Mouse (Mus musculus): ENCODE data around the gene Npsr1. TPM values are rescaled to one million over a fixed set of nuclear protein-coding genes. Genes with fewer than 3 reads are reported as not detected.

The Npsr1 gene
- polyA plus RNA-seq (2016; fragmentation: Nextera tagmentation; extraction: Ambion mirVana) = not detected in 2 replicates

- no peak within 1 kb of the TSS for H3K27ac ChIP-seq (replicated peaks)
- no peaks in the 10 kb centered on the region for H3K27me3 ChIP-seq (replicated peaks; ENCODE audit: low read depth, poor library complexity, severe bottlenecking)
- no peak within 1 kb of the TSS for H3K4me3 ChIP-seq
- no peaks in the 10 kb centered on the region for H3K4me1 ChIP-seq
- H3K9me3 ChIP-seq = no peaks in the 10 kb centered on the region
- WGBS = 65% methylated on average over 7 of the region's 7 CpGs
- no peaks in the 10 kb centered on the region for H3K36me3 ChIP-seq (replicated peaks)
- DNase-seq (ENCODE audit: low spot score) = no peak
These were observed at the start of gene Npsr1 for GRCm38 (mm10) chr9:24097696-24098095. Gene Npsr1, plus strand, starts transcription at chr9:24097996.

- no peak for DNase-seq (ENCODE audit: low spot score)
- Histone ChIP-seq H3K27me3 (replicated peaks; ENCODE audit: low read depth, poor library complexity, severe bottlenecking) (no peaks in the 10 kb centered on the region), H3K4me3 (no peak overlapping the region), H3K27ac (replicated peaks) (no peak overlapping the region), H3K9me3 (no peaks in the 10 kb centered on the region), H3K4me1 (no peaks in the 10 kb centered on the region), H3K36me3 (replicated peaks) (no peaks in the 10 kb centered on the region)
These were observed 46.3 kb upstream of the Npsr1 start for GRCm38 (mm10) chr9:24051538-24051937.

DNA sequence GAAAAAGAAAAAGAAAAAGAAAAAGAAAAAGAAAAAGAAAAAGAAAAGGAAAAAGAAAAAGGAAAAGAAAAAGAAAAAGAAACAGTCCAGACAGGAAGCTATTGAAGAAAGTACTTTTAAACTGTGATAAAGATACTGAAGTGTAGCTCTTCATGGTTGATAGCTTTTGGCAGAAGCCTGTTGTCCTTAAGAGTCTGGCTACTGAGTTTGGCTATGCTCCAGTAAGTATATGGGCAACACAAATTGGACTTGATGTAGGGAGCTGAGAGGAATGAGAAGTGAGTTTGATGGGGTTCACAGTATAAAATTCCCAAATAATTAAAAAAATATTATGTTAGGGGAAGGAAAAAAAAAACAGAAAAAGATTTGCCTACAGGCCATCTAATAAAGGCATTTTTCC lies 34.5 kb upstream of the Npsr1 start:
- no peak for DNase-seq (ENCODE audit: low spot score)
- Histone ChIP-seq H3K36me3 (replicated peaks) (no peaks in the 10 kb centered on the region), H3K27ac (replicated peaks) (no peak overlapping the region), H3K27me3 (replicated peaks; ENCODE audit: low read depth, poor library complexity, severe bottlenecking) (no peaks in the 10 kb centered on the region), H3K4me3 (no peak overlapping the region), H3K4me1 (no peaks in the 10 kb centered on the region), H3K9me3 (no peaks in the 10 kb centered on the region)

DNA sequence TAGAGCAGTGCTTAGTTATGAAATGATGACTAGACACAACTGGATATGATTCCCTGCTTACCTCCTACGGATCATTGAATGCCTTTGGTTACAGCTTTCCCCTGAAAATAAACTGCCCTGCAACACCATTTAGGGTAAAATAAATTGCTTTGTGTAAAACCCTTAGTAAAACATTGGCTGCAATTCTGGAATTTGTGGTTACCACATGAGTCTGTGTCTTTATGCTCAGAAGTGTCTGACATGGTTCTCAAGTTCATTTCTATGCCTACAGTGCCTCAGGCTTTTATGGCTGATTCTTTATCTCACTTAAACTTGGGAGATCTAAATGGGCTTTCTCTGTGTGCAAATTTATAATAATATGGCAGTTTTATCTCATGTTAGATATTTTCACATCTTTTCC lies 26.1 kb upstream of the Npsr1 start:
- WGBS = 89% methylated on average over 1 of the region's 1 CpGs
- no peak overlapping the region for H3K27ac ChIP-seq (replicated peaks)
- H3K36me3 ChIP-seq (replicated peaks) = no peaks in the 10 kb centered on the region
- no peak overlapping the region for H3K4me3 ChIP-seq
- no peak for DNase-seq (ENCODE audit: low spot score)
- no peaks in the 10 kb centered on the region for H3K27me3 ChIP-seq (replicated peaks; ENCODE audit: low read depth, poor library complexity, severe bottlenecking)
- no peaks in the 10 kb centered on the region for H3K9me3 ChIP-seq
- no peaks in the 10 kb centered on the region for H3K4me1 ChIP-seq

DNA sequence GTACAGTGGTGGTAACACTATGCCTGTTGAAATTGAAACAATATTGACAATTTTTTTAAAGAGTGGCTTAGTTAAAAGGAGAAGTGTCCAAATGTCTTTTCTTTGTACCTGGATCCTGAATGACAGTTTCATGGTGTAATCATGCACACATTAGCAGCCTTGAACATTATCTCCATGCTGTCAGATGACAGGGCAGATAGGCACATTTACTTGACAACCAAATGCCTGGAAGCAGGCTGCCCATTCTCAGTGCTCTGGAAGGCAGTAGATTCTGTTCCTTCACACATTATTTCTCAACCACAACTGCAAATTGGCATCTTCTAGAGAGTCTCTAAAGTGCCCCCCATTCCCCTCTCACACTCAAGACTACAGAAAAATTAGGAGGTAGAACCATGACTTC lies 20.2 kb upstream of the Npsr1 start:
- no peak overlapping the region for H3K27ac ChIP-seq (replicated peaks)
- H3K4me3 ChIP-seq = no peak overlapping the region
- no peaks in the 10 kb centered on the region for H3K27me3 ChIP-seq (replicated peaks; ENCODE audit: low read depth, poor library complexity, severe bottlenecking)
- no peaks in the 10 kb centered on the region for H3K36me3 ChIP-seq (replicated peaks)
- H3K9me3 ChIP-seq = no peaks in the 10 kb centered on the region
- no peak for DNase-seq (ENCODE audit: low spot score)
- no peaks in the 10 kb centered on the region for H3K4me1 ChIP-seq

DNA sequence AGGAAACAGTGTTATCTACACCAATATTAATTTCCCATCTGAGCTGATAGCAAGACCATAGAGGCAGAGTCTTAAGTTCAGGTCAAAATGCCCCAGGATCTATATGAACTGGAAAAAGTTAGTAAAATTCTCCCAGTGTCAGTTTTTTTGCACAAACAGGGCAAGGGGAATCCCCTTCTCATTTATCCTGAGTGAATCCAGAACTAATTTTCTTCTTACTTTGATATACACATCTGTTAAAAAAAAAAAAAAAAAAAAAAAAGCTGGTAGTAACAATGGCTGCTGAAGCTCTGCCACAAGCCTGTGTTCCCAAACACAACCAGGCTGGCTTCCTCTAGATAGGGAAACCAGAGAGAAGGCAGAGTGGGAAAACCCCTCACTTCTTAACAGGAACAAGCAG lies 5.9 kb upstream of the Npsr1 start:
- no peak for DNase-seq (ENCODE audit: low spot score)
- no peaks in the 10 kb centered on the region for H3K27me3 ChIP-seq (replicated peaks; ENCODE audit: low read depth, poor library complexity, severe bottlenecking)

DNA sequence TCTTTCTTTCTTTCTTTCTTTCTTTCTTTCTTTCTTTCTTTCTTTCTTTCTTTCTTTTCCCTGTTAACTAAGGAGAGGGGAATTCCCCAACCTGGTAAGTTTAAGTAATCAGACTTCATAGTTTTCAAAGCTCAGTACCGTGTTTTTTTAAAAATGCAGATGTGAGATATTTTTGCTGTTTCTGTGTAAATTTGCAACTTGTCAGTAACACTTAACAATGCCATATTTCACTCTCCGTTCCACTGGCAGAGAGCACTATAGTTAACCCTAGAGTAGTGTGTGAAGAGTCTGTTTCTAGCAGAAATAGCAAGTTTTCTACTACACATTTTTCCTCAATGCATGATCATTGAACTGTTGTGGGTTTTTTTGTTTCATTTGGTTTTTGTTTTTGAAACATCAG lies 730 bp downstream of the Npsr1 start:
- Histone ChIP-seq H3K4me1 (no peaks in the 10 kb centered on the region), H3K27me3 (replicated peaks; ENCODE audit: low read depth, poor library complexity, severe bottlenecking) (no peaks in the 10 kb centered on the region), H3K36me3 (replicated peaks) (no peaks in the 10 kb centered on the region), H3K9me3 (no peaks in the 10 kb centered on the region), H3K4me3 (no peak overlapping the region), H3K27ac (replicated peaks) (no peak overlapping the region)
- no peak for DNase-seq (ENCODE audit: low spot score)
- whole genome bisulfite sequencing = 84% methylated on average over 2 of the region's 2 CpGs

More for the DNA sequence above, 5.9 kb upstream of the Npsr1 start:
- H3K27ac ChIP-seq (replicated peaks) = no peak overlapping the region
- H3K9me3 ChIP-seq = no peaks in the 10 kb centered on the region
- no peaks in the 10 kb centered on the region for H3K36me3 ChIP-seq (replicated peaks)
- no peak overlapping the region for H3K4me3 ChIP-seq
- H3K4me1 ChIP-seq = no peaks in the 10 kb centered on the region

- Histone ChIP-seq H3K36me3 (replicated peaks) (no peaks in the 10 kb centered on the region), H3K4me1 (no peaks in the 10 kb centered on the region), H3K27me3 (replicated peaks; ENCODE audit: low read depth, poor library complexity, severe bottlenecking) (no peaks in the 10 kb centered on the region), H3K4me3 (no peak overlapping the region), H3K27ac (replicated peaks) (no peak overlapping the region), H3K9me3 (no peaks in the 10 kb centered on the region)
- no peak for DNase-seq (ENCODE audit: low spot score)
- WGBS = 75% methylated on average over 4 of the region's 4 CpGs
These were observed 1.8 kb downstream of the Npsr1 start for GRCm38 (mm10) chr9:24099631-24100030.

GRCm38 (mm10) chr9:24119423-24119822 lies 21.6 kb downstream of the Npsr1 start:
- no peaks in the 10 kb centered on the region for H3K27me3 ChIP-seq (replicated peaks; ENCODE audit: low read depth, poor library complexity, severe bottlenecking)
- 54% methylated on average over 4 of the region's 4 CpGs for WGBS
- no peak overlapping the region for H3K4me3 ChIP-seq
- H3K9me3 ChIP-seq = no peaks in the 10 kb centered on the region
- H3K36me3 ChIP-seq (replicated peaks) = no peaks in the 10 kb centered on the region
- no peaks in the 10 kb centered on the region for H3K4me1 ChIP-seq
- H3K27ac ChIP-seq (replicated peaks) = no peak overlapping the region
- peak; percentile 29 for DNase-seq (ENCODE audit: low spot score)

- Histone ChIP-seq H3K9me3 (no peaks in the 10 kb centered on the region), H3K4me1 (no peaks in the 10 kb centered on the region), H3K27ac (replicated peaks) (no peak overlapping the region), H3K27me3 (replicated peaks; ENCODE audit: low read depth, poor library complexity, severe bottlenecking) (no peaks in the 10 kb centered on the region), H3K4me3 (no peak overlapping the region), H3K36me3 (replicated peaks) (no peaks in the 10 kb centered on the region)
- DNase-seq (ENCODE audit: low spot score) = no peak
- whole genome bisulfite sequencing = 93% methylated on average over 1 of the region's 1 CpGs
These were observed 35.3 kb downstream of the Npsr1 start for GRCm38 (mm10) chr9:24133142-24133541.

DNA sequence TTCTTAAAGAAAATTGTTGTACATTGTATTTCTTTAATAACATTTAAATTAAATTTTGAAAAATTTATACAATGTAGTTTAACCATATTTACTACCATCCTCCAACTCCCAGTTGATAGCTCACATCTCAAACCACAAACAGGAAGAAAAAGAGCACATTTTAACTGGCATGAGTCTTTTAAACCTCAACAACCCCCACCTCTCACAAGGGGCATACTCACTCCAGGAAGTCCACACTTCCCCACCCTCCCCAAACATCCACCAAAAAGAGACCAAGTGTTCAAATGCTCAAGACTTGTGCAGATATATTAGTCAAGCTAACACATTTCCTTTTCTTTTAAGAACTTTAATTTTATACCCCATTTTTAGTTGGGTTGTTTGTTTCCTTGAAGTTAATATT lies 38.6 kb downstream of the Npsr1 start:
- H3K36me3 ChIP-seq (replicated peaks) = no peaks in the 10 kb centered on the region
- H3K27ac ChIP-seq (replicated peaks) = no peak overlapping the region
- H3K4me3 ChIP-seq = no peak overlapping the region
- no peaks in the 10 kb centered on the region for H3K4me1 ChIP-seq
- DNase-seq (ENCODE audit: low spot score) = no peak
- H3K27me3 ChIP-seq (replicated peaks; ENCODE audit: low read depth, poor library complexity, severe bottlenecking) = no peaks in the 10 kb centered on the region
- H3K9me3 ChIP-seq = no peaks in the 10 kb centered on the region

DNA sequence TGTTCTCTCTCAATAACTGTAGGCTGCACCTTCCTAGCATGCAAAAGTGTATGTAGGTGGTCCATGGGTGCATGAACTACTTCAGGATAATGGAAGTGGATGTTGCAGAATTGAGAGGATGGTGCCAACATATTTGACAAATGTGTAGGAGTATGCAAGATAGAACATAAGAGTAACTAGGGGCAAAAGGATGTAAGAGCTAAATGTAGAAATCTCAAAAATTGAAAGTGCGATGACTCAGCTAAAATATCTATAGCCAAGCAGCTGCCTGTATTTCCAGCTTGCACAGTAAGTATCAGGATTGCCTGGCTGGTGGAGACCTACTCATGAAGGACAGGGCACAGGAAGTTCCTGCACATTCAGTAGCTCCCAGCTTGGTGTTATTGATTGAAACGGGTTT lies 46.5 kb downstream of the Npsr1 start:
- no peak for DNase-seq (ENCODE audit: low spot score)
- Histone ChIP-seq H3K36me3 (replicated peaks) (no peaks in the 10 kb centered on the region), H3K4me3 (no peak overlapping the region), H3K27ac (replicated peaks) (no peak overlapping the region), H3K27me3 (replicated peaks; ENCODE audit: low read depth, poor library complexity, severe bottlenecking) (no peaks in the 10 kb centered on the region), H3K4me1 (no peaks in the 10 kb centered on the region), H3K9me3 (no peaks in the 10 kb centered on the region)
- 89% methylated on average over 2 of the region's 2 CpGs for WGBS

DNA sequence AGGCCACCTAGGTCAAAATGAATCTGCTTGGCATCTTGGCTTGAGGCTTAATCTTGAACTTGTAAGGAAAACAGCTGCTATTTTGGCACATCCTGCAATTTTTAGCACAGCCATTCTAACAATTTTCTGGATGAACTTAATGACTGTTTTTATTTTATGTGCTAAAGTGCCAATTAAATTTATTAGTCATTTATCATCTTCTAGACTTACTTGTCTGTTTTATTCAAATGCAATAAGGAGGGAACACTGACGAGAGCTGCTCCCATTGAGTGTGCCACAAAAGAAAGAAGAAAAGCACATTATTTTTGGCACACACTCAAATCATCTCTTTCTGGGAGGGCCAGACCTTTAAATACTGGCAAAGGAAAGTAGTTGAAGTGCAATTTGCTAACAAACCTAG lies 59.4 kb downstream of the Npsr1 start:
- Histone ChIP-seq H3K27me3 (replicated peaks; ENCODE audit: low read depth, poor library complexity, severe bottlenecking) (no peaks in the 10 kb centered on the region), H3K27ac (replicated peaks) (no peak overlapping the region), H3K4me3 (no peak overlapping the region), H3K36me3 (replicated peaks) (no peaks in the 10 kb centered on the region), H3K4me1 (no peaks in the 10 kb centered on the region), H3K9me3 (no peaks in the 10 kb centered on the region)
- DNase-seq (ENCODE audit: low spot score) = no peak
- WGBS = 72% methylated on average over 1 of the region's 1 CpGs

- DNase-seq (ENCODE audit: low spot score) = no peak
- Histone ChIP-seq H3K36me3 (replicated peaks) (no peaks in the 10 kb centered on the region), H3K4me3 (no peak overlapping the region), H3K27ac (replicated peaks) (no peak overlapping the region), H3K9me3 (no peaks in the 10 kb centered on the region), H3K4me1 (no peaks in the 10 kb centered on the region), H3K27me3 (replicated peaks; ENCODE audit: low read depth, poor library complexity, severe bottlenecking) (no peaks in the 10 kb centered on the region)
- whole genome bisulfite sequencing = 28% methylated on average over 1 of the region's 1 CpGs
These were observed 62.6 kb downstream of the Npsr1 start for GRCm38 (mm10) chr9:24160409-24160808.

All from embryonic facial prominence, embryonic 10.5 days (tissue).